Mouse (Mus musculus): ENCODE measurements at regions not wholly inside any gene's neighbourhood (a gene's known extent, or its start where the extent isn't known, plus 50 kb on each side); places are given as distances from the start of the nearest gene placed in this dataset.
A peak's percentile ranks its signal among the peaks of the same experiment; 100 is the strongest.

DNA sequence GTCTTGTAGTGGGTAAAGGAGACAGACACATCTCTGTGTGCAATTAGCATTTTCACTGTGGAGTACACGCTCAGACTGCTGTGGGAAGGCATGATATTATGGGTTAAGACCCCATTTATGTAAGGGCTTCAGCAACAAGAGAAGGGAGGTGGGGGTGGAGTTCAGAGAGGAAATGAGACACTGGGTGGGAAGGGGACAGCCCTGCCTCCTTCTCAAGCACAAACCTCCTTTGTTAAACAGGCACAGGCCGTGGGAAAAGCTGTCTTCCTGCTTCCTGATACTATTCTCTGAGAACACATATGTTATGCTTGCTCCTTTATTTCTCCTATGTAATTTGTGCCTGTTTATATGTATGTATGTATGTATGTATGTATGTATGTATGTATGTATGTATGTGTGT is 237.4 kb upstream of the Cxcr4 start:
- no peak for DNase-seq (ENCODE audit: low read depth, low spot score)

DNA sequence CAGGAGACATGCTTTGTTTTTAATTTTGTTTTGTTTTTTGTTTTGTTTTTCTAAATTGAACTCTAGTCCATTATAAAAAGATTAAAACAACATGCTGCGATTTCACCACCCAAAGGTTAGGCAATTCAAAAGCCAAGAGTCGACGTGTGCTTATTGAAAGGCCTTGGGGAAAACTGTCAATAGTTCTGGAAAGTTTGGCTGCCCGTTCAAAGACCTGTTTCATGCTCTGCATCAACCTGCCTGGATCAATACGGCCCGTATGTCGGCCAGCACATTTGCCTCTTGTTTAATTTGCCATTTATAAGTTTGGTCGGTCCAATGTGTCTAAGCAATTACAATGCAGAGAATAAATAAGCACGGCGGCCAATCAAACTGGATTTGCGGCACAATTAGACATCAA is 234.3 kb upstream of the Cxcr4 start:
- DNase-seq (ENCODE audit: low read depth, low spot score) = no peak

- DNase-seq (ENCODE audit: low read depth, low spot score) = no peak
These were observed 233.0 kb upstream of the Cxcr4 start for GRCm38 (mm10) chr1:128824916-128825683.

DNA sequence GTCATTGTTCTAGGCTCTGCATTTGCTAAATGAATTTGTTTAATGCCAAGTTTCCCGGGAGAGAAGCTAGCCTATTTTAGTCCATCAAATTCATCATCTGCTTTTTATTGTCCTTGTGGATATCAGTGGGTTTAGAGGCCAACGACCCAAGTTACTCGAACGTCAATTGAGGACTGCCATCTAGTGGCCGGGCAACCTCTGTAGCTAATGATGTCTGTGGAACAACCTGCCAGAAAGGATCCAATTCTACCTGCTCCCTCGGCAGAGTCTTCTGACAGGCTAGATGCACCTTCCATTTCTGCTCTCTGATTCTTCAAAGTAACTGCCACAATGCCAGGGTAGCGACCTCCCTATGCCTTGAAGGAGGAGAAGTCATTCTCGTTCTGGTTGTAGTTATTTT is 232.1 kb upstream of the Cxcr4 start:
- DNase-seq (ENCODE audit: low read depth, low spot score) = peak; percentile 72

GRCm38 (mm10) chr1:128821991-128822390 is 229.9 kb upstream of the Cxcr4 start:
- no peak for DNase-seq (ENCODE audit: low read depth, low spot score)

GRCm38 (mm10) chr1:128820527-128820926 is 228.4 kb upstream of the Cxcr4 start:
- DNase-seq (ENCODE audit: low read depth, low spot score) = no peak

- DNase-seq (ENCODE audit: low read depth, low spot score) = no peak
These were observed 227.5 kb upstream of the Cxcr4 start for GRCm38 (mm10) chr1:128819611-128820010.

DNA sequence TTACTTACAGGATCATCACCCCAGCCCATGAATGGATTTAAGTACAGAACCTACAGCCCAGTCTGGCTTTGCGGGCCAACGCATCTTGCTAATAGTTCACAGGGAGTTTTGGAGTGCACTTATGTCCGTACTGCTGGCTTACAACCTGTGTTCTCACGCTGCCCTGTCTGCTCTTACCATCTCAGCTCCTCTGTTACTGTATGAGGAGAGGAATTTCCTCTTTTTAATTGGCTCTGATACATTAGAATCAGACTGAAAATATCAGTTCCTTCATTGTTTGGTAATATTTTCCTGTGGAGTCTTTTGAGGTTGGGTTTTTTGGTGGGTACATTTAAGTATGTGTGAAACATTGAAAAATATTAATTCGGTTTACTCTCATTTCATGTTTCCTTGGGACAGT is 221.3 kb upstream of the Cxcr4 start:
- no peak for DNase-seq (ENCODE audit: low read depth, low spot score)

DNA sequence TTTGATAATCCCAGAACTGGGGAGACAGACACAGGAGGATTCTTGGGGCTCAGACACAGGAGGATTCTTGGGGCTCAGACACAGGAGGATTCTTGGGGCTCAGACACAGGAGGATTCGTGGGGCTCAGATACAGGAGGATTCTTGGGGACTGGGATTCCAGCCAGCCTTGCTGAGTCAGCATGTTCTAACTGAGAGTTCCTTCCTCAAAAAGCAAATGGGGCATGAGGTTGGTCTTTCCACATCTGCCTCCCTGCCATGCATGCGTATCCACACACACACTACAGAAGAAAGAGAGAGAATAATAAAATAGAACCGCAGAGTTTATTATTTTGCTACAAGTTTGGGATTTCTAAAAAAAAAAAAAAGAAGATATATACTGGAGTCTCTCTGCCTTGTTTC is 218.8 kb upstream of the Cxcr4 start:
- DNase-seq (ENCODE audit: low read depth, low spot score) = no peak

DNA sequence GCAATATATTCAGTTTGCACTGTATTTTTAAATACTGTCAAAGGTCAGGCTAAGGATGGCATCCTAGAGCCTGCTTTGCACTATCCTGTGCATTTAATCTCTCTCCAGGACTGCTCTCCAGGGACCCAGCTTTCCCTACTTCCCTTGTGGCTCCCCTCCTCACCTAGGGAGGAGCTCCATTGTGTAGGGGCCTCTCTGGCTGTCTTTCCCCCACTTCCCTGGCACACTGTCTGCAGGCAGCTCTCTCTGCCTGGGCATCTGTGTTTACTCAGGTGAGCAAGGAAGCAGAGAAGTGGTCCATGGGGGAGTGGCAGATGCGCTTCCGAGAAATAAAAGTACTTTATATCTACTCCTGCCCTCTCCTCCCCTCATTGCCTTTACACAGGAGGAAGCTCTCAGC is 218.0 kb upstream of the Cxcr4 start:
- DNase-seq (ENCODE audit: low read depth, low spot score) = no peak

GRCm38 (mm10) chr1:128809601-128810000 is 217.5 kb upstream of the Cxcr4 start:
- DNase-seq (ENCODE audit: low read depth, low spot score) = no peak

- DNase-seq (ENCODE audit: low read depth, low spot score) = peak; percentile 68
These were observed 216.5 kb upstream of the Cxcr4 start for GRCm38 (mm10) chr1:128808599-128808998.

GRCm38 (mm10) chr1:128805687-128806653 is 213.9 kb upstream of the Cxcr4 start:
- DNase-seq (ENCODE audit: low read depth, low spot score) = no peak

DNA sequence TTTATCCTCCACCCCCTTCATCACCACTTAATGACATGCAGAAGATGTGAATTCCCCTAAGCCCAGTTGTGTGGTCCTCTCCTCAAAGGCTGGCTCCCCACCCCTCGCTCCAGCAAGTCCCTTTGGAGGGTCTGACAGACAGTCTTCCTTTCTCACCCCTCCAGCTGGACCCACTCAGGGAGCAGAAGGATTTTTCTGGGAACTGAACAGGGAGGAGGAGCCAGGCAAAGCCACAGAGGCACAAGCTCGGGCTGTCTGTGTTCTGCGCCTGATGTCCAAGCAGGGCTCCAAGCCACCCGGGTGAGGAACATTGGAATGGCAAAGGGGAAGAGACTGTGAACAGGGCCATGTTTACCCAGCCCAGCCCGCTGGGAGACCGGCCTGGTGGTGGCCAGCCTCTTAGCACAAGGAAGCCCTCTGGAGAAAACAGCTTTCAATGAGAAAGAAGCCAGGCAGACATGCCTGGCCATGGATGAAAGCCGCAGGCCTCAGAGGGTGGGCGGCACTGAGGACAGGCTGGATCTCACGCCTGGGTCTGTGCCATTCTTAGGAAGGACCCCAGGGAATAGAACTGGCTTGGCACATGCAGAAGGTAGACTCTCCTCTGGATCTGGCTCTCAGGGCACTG is 211.5 kb upstream of the Cxcr4 start:
- DNase-seq (ENCODE audit: low read depth, low spot score) = no peak

- no peak for DNase-seq (ENCODE audit: low read depth, low spot score)
These were observed 211.0 kb upstream of the Cxcr4 start for GRCm38 (mm10) chr1:128803058-128803432.

DNA sequence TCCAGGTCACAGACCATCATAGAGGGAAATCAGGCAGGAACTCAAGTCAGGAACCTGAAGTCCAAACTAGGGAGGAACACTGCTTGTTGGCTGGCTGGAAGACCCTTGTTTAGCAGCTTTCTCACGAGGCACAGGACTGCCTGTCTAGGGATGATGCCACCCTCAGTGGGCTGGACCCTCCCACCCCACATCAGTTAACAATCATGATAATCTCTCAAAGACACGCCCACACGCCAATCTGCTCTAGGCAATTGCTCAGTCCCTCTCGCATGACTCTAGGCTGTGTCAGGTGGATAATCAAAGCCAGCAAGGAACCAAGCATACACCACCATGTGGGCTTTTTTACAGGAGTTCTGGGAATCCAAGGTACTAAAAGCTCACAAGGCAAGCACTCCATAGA is 206.6 kb upstream of the Cxcr4 start:
- DNase-seq (ENCODE audit: low read depth, low spot score) = no peak

DNA sequence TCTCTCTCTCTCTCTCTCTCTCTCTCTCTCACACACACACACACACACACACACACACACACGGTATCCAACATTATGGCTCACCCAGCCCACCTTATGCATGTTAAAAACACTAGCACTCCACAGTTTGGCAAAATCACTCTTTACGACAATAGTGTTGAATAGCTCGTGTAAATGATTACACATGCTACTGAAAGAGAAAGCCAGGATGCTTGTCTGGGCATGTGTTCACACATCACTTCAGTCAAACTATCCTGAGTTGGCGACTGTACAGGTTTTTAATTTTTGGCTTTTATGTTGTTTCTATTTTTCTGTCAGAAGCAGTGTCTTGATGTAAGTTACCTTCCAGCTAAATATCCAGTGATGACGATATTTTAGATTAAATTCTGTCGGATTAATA is 203.6 kb upstream of the Cxcr4 start:
- DNase-seq (ENCODE audit: low read depth, low spot score) = no peak

DNA sequence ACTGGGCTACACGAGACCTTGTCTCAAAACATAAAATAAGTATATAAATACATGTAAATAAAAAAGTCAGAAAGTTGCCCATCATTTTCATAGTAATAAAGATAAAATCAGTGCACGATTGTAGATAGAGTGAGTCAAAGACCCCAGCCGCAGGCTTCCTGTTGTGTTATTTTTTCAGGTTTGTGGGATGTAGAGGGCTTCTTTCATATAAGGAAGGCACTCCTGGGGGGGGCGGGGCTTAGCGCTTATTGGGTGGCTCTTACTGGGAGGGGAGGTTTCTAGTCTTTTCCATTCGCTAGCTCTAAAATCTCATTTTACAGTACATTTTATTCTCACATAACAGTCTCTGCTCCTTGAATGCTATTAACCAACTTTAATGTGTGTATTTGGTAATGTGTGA is 198.8 kb upstream of the Cxcr4 start:
- DNase-seq (ENCODE audit: low read depth, low spot score) = peak; percentile 84

DNA sequence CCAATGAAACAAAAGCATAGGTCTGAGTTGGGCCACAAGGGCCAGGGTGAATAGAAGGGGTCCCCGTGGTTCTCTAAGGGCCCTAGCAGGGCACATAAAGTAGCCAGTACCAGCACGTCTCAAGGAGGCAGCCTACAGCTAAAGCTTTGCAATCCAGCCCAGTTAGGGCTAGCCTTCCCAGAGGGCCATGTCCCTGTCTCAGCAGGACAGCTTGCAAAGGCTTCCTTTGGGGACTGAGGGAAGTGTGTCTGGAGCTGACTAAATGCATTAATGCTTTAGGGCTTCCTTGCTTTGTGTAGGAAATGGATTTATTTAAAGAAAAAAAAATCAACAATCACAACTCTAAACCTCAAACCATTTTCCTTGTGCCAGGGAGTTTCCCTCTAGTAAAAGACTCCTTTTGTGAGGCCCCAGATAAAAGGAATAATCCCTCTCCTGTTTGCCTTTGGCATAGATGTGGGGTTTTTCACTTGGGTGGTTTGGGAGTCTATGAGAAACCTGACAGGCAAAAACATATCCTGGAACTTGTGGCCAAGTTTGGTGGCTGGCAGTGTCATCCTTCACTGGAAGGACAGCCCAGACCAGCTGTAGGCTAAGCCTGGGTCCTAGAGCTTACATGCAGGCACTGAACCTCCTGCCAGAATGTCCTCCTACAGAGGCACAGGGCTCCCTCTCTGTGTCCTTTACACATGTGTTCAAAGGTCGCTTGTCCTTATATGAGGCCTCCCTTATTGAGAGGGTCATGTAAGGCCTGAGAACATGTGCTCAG is 197.7 kb upstream of the Cxcr4 start:
- no peak for DNase-seq (ENCODE audit: low read depth, low spot score)

GRCm38 (mm10) chr1:128788227-128788626 is 196.1 kb upstream of the Cxcr4 start:
- DNase-seq (ENCODE audit: low read depth, low spot score) = no peak

DNA sequence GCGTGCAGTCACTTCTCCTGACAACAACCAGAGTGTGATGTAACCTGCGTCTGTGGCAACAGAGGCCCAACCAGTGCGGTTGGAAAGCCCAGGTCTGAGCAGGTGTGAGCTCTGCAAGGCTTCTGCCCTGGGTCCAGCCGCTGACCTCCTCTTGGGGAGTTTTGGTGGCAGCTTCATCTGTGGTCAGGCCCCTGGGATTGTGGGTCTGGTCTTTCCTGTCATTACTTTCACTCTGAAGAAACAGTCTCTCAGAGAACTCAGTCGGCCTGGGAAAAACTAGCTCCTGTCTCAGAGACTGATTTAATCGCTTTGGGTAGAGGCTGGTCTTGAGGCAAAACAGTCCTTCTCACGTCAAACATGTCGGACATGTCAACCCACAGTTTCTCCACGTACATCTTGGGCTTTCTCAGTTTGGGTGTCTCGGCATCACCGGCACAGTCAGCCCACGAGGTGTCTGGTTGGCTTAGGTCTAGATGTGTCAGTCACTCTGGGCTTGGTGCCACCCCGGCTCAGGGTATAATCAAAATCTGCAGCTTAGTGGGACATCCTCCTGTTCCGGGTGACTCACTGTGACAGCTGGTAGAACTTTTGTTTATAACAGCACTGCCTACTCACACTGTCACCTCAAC is 195.0 kb upstream of the Cxcr4 start:
- peak; percentile 84 for DNase-seq (ENCODE audit: low read depth, low spot score)

Measured in CD4-positive helper T cell, adult 2 months (primary cell).